Mouse (Mus musculus): Measurements from ENCODE around the gene Tnfrsf8.

Tnfrsf8 gene

DNA sequence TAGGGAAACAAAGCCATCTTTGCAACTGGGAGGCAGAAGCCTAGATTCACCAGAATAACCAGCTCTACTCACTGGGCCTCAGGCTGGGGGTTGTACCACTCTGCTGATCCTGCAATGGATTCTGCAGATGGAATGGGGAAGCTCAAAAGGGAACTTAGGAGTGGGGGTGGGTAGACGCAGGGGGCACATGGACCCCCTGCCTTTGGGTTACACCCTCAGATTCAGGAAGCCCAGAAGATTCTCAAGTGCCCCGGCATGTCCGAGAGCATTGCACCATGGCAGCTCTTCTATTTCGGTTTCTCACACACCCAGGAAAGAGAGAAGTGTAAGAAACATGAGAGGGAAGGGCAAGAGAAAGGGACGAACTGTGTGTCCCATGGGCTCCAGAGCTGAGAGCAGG is 44.8 kb downstream of the Tnfrsf8 start:
- no peak for DNase-seq (ENCODE audit: low spot score)

- DNase-seq (ENCODE audit: low spot score): peak; percentile 58
These were observed 47.3 kb downstream of the Tnfrsf8 start for GRCm38 (mm10) chr4:145267631-145268110.

- DNase-seq (ENCODE audit: low spot score): no peak
These were observed 48.5 kb downstream of the Tnfrsf8 start for GRCm38 (mm10) chr4:145266505-145266904.

DNA sequence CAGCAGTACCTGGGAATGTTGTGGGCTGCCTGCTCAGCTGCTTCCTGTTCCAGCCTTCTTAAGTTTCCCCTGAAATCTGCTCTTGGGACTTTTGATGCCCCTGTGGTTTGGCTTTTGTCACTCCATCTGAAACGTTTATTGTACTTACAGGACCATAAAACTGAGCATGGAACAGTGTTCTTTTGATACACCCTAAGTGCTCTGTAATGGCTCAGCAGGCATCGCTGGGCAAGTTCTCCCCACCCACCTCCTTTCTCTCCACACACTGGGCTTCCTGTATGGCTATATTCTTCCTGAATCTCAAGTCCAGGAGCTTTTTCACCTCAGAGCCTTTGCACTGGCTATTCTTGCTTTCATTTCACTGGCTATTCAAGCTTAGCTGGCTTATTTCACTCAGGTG is 50.2 kb downstream of the Tnfrsf8 start:
- no peak for DNase-seq (ENCODE audit: low spot score)

- DNase-seq (ENCODE audit: low spot score): no peak
These were observed 51.4 kb downstream of the Tnfrsf8 start for GRCm38 (mm10) chr4:145263583-145263982.

GRCm38 (mm10) chr4:145260802-145261201 is 54.2 kb downstream of the Tnfrsf8 start:
- peak; percentile 33 for DNase-seq (ENCODE audit: low spot score)

DNA sequence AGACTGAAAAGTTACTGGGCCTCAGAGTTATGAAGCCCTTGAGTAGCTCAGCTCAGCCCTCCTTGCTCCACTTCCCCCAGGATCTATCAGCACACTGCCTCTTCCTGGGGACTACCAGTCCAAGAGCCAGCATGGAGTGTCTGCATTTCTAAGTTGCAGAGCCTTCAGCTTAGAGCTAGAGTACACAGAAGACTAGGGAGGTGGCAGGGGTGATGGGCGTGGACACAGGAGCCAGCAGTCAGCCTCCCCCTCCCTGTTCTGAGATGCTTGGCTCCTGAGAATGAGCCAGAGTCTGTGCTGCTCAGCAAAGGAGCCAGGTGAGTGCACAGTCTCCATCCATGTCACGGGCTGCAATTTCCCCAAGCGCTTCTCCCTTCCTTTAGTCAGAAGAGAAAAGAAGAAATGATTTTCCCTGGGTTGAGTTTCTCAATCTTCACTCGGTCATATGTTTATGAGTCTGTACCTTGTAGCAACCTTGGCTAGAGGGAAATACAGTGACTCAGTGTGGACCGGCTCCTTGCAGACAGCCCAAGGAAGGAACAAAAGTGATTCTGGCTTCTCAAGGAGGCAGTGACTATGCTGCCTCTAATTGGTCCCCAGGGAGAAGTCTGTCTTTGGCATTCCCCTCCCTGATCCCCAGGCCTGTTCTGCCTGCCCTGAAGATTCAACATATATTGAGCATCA is 57.1 kb downstream of the Tnfrsf8 start:
- DNase-seq (ENCODE audit: low spot score): peak; percentile 44

- DNase-seq (ENCODE audit: low spot score): no peak
These were observed 58.8 kb downstream of the Tnfrsf8 start for GRCm38 (mm10) chr4:145256144-145256543.

DNA sequence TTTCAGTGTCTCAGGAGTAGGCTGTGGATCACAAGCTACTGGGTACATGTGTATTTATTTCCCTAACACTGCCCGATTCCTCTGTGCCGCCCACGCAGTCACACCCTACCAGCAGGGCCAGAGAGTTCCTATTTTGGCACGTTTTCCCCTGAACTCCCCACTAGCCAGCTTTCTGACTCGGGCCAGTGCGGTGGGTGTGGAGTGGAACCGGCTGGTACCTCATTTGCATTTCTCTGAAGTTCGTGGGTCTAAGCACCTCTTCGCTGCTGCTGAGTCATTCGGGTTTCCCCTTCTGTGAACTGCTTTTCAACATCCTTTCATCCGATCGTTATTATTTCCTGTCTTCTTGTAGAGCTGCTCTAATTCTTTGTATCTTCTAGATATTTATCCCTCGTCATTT is 60.5 kb downstream of the Tnfrsf8 start:
- DNase-seq (ENCODE audit: low spot score): peak; percentile 14

- DNase-seq (ENCODE audit: low spot score): no peak
These were observed 62.4 kb downstream of the Tnfrsf8 start for GRCm38 (mm10) chr4:145252611-145253010.

- DNase-seq (ENCODE audit: low spot score): no peak
These were observed 63.4 kb downstream of the Tnfrsf8 start for GRCm38 (mm10) chr4:145251546-145251945.

DNA sequence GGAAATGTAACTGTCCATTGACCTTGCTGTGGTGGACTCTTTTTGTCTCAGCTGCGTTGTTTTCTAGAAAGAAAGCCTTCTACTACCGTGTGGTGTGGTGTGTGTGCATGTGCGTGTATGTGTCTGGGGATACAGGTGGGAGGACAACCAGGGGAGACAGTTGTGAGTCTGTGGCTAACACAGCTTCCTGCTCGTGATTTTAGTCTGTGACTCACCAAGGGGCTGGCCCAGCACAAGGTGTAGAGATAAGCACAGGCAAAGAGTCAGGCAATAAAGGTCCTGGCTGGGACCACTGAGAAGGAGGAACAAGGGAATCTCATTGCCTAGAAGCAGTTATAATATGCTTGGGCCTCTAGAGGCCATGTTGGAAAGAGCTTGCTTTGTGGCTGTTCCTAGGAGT is 65.0 kb downstream of the Tnfrsf8 start:
- DNase-seq (ENCODE audit: low spot score): no peak

DNA sequence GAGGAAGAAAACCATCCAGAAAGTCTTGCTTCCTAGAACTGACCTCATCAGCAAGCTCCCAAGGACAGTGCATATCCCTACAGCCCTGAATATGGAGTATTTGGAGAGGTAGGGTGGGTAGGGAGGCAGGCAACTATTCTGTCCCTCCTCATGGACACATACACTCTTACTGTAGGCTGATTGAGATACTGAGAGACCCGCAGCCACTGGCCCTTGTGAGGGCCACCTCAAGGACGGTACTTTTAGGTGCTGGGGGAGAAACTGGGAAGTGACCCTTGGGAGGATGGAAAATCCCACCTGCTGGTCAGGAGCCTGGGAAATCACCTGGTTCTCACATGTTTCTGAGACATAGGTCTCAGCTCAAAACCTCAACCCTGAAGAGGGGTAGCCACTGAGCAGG is 67.4 kb downstream of the Tnfrsf8 start:
- DNase-seq (ENCODE audit: low spot score): no peak

GRCm38 (mm10) chr4:145246173-145247011 is 68.6 kb downstream of the Tnfrsf8 start, which contains the start of gene Tnfrsf1b:
Gene Tnfrsf1b, minus strand, starts transcription at chr4:145246870.
- peak; percentile 68 for DNase-seq (ENCODE audit: low spot score)

GRCm38 (mm10) chr4:145245581-145245980 is 69.4 kb downstream of the Tnfrsf8 start:
- no peak for DNase-seq (ENCODE audit: low spot score)

- no peak for DNase-seq (ENCODE audit: low spot score)
These were observed 70.3 kb downstream of the Tnfrsf8 start for GRCm38 (mm10) chr4:145244676-145245075.

DNA sequence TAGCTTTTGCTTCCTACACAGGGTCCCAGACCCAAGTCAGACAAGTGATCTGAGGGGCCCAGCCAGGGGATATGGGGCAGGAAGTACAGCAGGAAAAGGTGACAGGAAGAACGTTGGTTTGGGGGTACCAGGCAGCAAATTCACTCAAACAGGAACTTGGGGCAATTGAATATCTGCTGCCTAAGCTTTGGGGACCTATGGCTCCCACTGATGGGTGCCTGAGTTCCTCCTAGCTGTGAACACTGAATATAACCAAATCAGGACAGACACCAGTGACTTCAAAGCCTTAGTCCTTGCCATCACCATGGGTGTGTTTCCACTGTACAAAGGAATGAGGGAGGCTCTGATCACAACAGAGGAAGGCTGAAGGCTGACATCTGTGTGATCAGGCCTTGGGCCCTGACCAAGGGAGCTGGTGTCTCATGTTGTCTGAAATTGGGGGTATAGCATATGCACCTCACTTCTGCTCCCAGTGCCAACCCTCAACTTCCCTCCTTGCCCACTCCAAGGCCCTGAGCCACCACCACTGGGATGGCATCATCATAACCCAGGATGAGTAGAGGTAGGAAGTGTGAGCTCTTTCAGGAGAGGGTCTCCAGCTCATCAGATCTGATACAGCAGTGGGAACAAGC is 72.1 kb downstream of the Tnfrsf8 start:
- no peak for DNase-seq (ENCODE audit: low spot score)

GRCm38 (mm10) chr4:145240723-145241231 is 74.2 kb downstream of the Tnfrsf8 start:
- DNase-seq (ENCODE audit: low spot score): no peak

DNA sequence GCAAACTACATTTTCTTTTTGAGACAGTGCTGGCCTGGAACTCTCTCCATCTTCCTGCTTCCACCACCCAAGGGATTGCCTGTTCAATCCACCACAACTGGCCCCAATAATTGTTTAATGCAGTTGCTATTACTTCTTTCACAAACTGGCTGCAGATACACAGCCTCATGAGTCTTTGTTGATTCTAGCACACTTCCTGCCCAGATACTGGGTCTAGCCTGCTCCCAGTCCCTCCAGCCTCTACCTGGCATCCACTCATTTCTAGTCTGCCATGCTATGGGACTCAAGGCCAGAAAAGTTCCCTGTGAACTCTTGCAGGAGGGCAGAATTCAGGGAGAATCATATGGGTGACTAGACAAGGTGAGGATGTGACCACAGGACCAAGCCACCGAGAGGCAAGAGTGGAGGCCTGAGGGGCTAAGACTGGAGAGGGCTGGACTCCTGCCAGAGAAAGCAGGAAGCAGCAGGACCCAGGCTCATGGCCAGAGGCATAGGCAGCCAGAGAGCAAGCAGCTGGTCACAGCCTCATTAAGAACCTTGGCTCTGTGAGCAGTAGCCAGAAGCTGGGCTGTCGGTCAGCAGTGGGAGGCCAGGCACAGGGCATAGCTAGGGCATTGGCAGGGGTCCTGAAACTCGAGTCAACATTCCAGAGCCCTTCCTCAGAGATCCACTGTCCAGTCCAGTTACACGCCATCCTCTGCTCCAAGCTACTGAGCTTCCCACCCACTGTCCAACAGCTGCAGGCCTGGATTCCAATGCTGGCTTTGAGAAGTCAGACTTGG is 75.7 kb downstream of the Tnfrsf8 start:
- DNase-seq (ENCODE audit: low spot score): peak; percentile 85

- DNase-seq (ENCODE audit: low spot score): no peak
These were observed 78.9 kb downstream of the Tnfrsf8 start for GRCm38 (mm10) chr4:145236027-145236426.

GRCm38 (mm10) chr4:145233487-145234228 is 81.3 kb downstream of the Tnfrsf8 start:
- DNase-seq (ENCODE audit: low spot score): peak; percentile 34
